Mouse (Mus musculus): ENCODE results near the gene Tmem131.

DNA sequence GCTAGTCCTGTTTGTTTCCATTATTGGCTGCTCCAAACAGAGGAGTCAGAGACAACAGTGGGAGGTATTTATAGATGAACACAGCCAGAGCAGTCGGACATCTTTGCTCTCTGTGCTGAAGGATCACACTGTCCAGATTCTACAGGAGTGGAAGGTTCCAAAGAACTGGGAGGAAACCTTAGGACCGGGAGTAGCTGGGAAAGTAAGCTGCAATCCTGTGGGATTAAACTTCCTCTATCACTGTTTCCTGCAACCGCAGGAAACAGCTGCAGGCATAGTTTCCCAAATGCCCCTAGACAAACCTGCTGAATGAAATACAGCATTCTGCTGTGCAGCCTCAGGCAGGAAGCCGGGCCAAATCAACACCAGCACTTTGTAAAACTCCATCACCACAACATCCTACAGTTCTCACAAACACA, 83.0 kb downstream of the Tmem131 start:
- TF ChIP-seq CTCF (IDR thresholded peaks at IDR 0.05) (no peak), EP300 (IDR thresholded peaks at IDR 0.05) (peak; percentile 69; the same call in 1 of the 2 replicates)

Data from lung, postnatal 0 days (tissue).